Comparison of ENCODE assay signal across 9 mouse cellular contexts in genomic region chr3:36330656-36331055, GRCm38 (mm10).
A peak's percentile ranks its signal among the peaks of the same experiment; 100 is the strongest.
DNase-seq lines count a peak whose midpoint lies in the region; ATAC-seq and TF ChIP-seq lines count a peak whose summit lies in the region.
"Had no signal": no experiment of that assay in that cellular context is flagged by ENCODE, and none has a peak within 500 bp of the region (broad histone marks: within the 10 kb centered on the region; RNA-seq: fewer than 3 reads in every experiment).

No protein-coding gene starts in this region.

- H3K27me3 ChIP-seq in hindbrain, embryonic 11.5 days (ENCODE audit: control insufficient read depth, insufficient read depth, low read length) = no peaks in the 10 kb centered on the region
- no peaks in the 10 kb centered on the region for H3K27me3 ChIP-seq in hindbrain, embryonic 14.5 days (ENCODE audit: control insufficient read depth, insufficient read depth, low read length)
- H3K27me3 ChIP-seq in midbrain, postnatal 0 days (ENCODE audit: insufficient read depth, low read length) = no peaks in the 10 kb centered on the region

- H3K9me3 ChIP-seq in hindbrain, embryonic 11.5 days (ENCODE audit: control insufficient read depth, low read length) = no peaks in the 10 kb centered on the region
- H3K9me3 ChIP-seq in hindbrain, embryonic 14.5 days (ENCODE audit: control insufficient read depth, low read length) = no peaks in the 10 kb centered on the region
- no peaks in the 10 kb centered on the region for H3K9me3 ChIP-seq in midbrain, postnatal 0 days (ENCODE audit: low read length)

- DNase-seq in hindbrain, embryonic 11.5 days (ENCODE audit: low spot score) = peak; percentile 50
- DNase-seq in hindbrain, embryonic 14.5 days (ENCODE audit: low spot score) = no peak
- DNase-seq in 416B (ENCODE audit: low read depth) = peak; percentile 88
- peak; percentile 45 for DNase-seq in NIH3T3 (ENCODE audit: low read depth)
- DNase-seq in cerebellum, postnatal 4 days (ENCODE audit: low spot score in 2 of 2) = peak; percentile 25 to 38
- peak; percentile 64 for DNase-seq in kidney, adult 9 months
- peak; percentile 48 for DNase-seq in midbrain, postnatal 0 days (ENCODE audit: low spot score)
- DNase-seq in ovary, postnatal 14 days (ENCODE audit: low spot score) = no peak

- no peak overlapping the region for H3K27ac ChIP-seq in hindbrain, embryonic 11.5 days (ENCODE audit: low read depth, low read length)
- H3K27ac ChIP-seq in hindbrain, embryonic 14.5 days = no peak overlapping the region
- no peak overlapping the region for H3K27ac ChIP-seq in midbrain, postnatal 0 days (ENCODE audit: low read depth, low read length)

- no peaks in the 10 kb centered on the region for H3K36me3 ChIP-seq in hindbrain, embryonic 11.5 days (ENCODE audit: control insufficient read depth, insufficient read depth, low read length)
- H3K36me3 ChIP-seq in hindbrain, embryonic 14.5 days (replicated peaks; ENCODE audit: control insufficient read depth, insufficient read depth) = no peaks in the 10 kb centered on the region
- H3K36me3 ChIP-seq in midbrain, postnatal 0 days (ENCODE audit: insufficient read depth, low read length) = no peaks in the 10 kb centered on the region

- no peak overlapping the region for H3K4me2 ChIP-seq in hindbrain, embryonic 11.5 days (replicated peaks; ENCODE audit: low read depth, low read length)
- no peak overlapping the region for H3K4me2 ChIP-seq in hindbrain, embryonic 14.5 days (replicated peaks)
- no peak overlapping the region for H3K4me2 ChIP-seq in midbrain, postnatal 0 days (ENCODE audit: low read depth, low read length, poor library complexity, severe bottlenecking)

- no peak overlapping the region for H3K9ac ChIP-seq in hindbrain, embryonic 11.5 days (ENCODE audit: low read depth, low read length)
- H3K9ac ChIP-seq in hindbrain, embryonic 14.5 days = no peak overlapping the region
- no peak overlapping the region for H3K9ac ChIP-seq in midbrain, postnatal 0 days (replicated peaks; ENCODE audit: low read length, poor library complexity, severe bottlenecking)

- 33% methylated on average over 9 of the region's 9 CpGs for WGBS in hindbrain, embryonic 11.5 days
- WGBS in hindbrain, embryonic 14.5 days = 22% methylated on average over 9 of the region's 9 CpGs
- WGBS in midbrain, postnatal 0 days = 23% methylated on average over 9 of the region's 9 CpGs

- no peak overlapping the region for H3K4me3 ChIP-seq in hindbrain, embryonic 11.5 days (ENCODE audit: low read depth, low read length)
- H3K4me3 ChIP-seq in hindbrain, embryonic 14.5 days (replicated peaks; ENCODE audit: low read length) = no peak overlapping the region
- no peak overlapping the region for H3K4me3 ChIP-seq in midbrain, postnatal 0 days (ENCODE audit: low read depth, low read length)
- H3K4me3 ChIP-seq: erythroblast, embryonic 14.5 days had no signal

- no peaks in the 10 kb centered on the region for H3K4me1 ChIP-seq in hindbrain, embryonic 11.5 days (replicated peaks; ENCODE audit: control insufficient read depth, insufficient read depth, low read length)
- no peaks in the 10 kb centered on the region for H3K4me1 ChIP-seq in hindbrain, embryonic 14.5 days (replicated peaks; ENCODE audit: control insufficient read depth, insufficient read depth, low read length)
- H3K4me1 ChIP-seq in midbrain, postnatal 0 days (ENCODE audit: insufficient read depth, low read length) = no peaks in the 10 kb centered on the region

- peak; percentile 47; the same call in 1 of the 2 replicates for ATAC-seq in hindbrain, embryonic 11.5 days (ENCODE audit: low FRiP score)
- ATAC-seq in hindbrain, embryonic 14.5 days (ENCODE audit: low FRiP score) = no peak
- no peak for ATAC-seq in midbrain, postnatal 0 days (ENCODE audit: low FRiP score)

- peak; percentile 58 for TF ChIP-seq CTCF in midbrain, postnatal 0 days (IDR thresholded peaks at IDR 0.05)

Comparison
In these comparisons a context has a peak if more than half of its experiments do, and no peak if none do; other contexts are left out.
1. DNase-seq: peak in hindbrain, embryonic 11.5 days (single experiment), 416B (single experiment), NIH3T3 (single experiment), cerebellum, postnatal 4 days (2 of 2), kidney, adult 9 months (single experiment) and midbrain, postnatal 0 days (single experiment); none in hindbrain, embryonic 14.5 days (single experiment) and ovary, postnatal 14 days (single experiment).